Mouse (Mus musculus): Measurements from ENCODE around the gene Cacng7. TPM values are rescaled to one million over a fixed set of nuclear protein-coding genes. Genes with fewer than 3 reads are reported as not detected.

Cacng7 gene
- polyA plus RNA-seq, 1 experiment from 2014 or later, result 5.0 TPM

Small RNA genes lying within 50 kb of the gene (microRNA-seq; reads per million reads assigned to microRNA genes)
- 36.5 reads per million, percentile 45 among the genes with 10 or more reads in this experiment for gene Gm23450

Other genes starting within 250 kb of the Cacng7 start
- not detected in 2 replicates for gene AU018091, start 163.8 kb upstream of the Cacng7 start, polyA plus RNA-seq (2014; fragmentation: Nextera tagmentation; extraction: Ambion mirVana)
- gene Nlrp12, start 83.2 kb upstream of the Cacng7 start, polyA plus RNA-seq (2014; fragmentation: Nextera tagmentation; extraction: Ambion mirVana), result not detected in 2 replicates
- gene Myadm, start 43.9 kb upstream of the Cacng7 start, polyA plus RNA-seq (2014; fragmentation: Nextera tagmentation; extraction: Ambion mirVana), result 23.0 and 30.1 TPM in 2 replicates
- 1.3 and 1.6 TPM in 2 replicates for gene Prkcg, start 43.8 kb upstream of the Cacng7 start, polyA plus RNA-seq (2014; fragmentation: Nextera tagmentation; extraction: Ambion mirVana)
- gene Cacng8, start 57.7 kb downstream of the Cacng7 start, polyA plus RNA-seq (2014; fragmentation: Nextera tagmentation; extraction: Ambion mirVana), result 12.5 and 12.8 TPM in 2 replicates
- gene Cacng6, start 91.2 kb downstream of the Cacng7 start, polyA plus RNA-seq (2014; fragmentation: Nextera tagmentation; extraction: Ambion mirVana), result 0.18 TPM in 1 of 2 replicates, not detected in the other
- gene Tarm1, start 169.7 kb downstream of the Cacng7 start, polyA plus RNA-seq (2014; fragmentation: Nextera tagmentation; extraction: Ambion mirVana), result not detected in 2 replicates

Data from midbrain, embryonic 14.5 days (tissue).